Mouse (Mus musculus) adrenal gland, postnatal 25 days (tissue): ENCODE measurements around the gene Wdr24. TPM values are rescaled to one million over a fixed set of nuclear protein-coding genes. Genes with fewer than 3 reads are reported as not detected.

ENCODE experiments used
- DNase-seq: peaks from one replicate; pipeline ENCODE4 v3.0.0; 2021; ENCODE audit warnings: mixed read lengths
- total RNA-seq: library from RNA; stranded (reverse); gene quantifications from 2 replicates; pipeline ENCODE4 v1.2.3, GENCODE M21; 2021

Wdr24 gene
- total RNA-seq, 1 experiment from 2014 or later: 25.4 TPM

GRCm38 (mm10) chr17:25831451-25832281, 8.2 kb downstream of the Wdr24 start:
- peak; percentile 58 for DNase-seq

GRCm38 (mm10) chr17:25832436-25833290, 9.2 kb downstream of the Wdr24 start:
- DNase-seq: peak; percentile 99

- DNase-seq: peak; percentile 90
Measured at GRCm38 (mm10) chr17:25833291-25833663, 9.8 kb downstream of the Wdr24 start, which contains the start of gene Stub1. Stub1 (minus strand) TSS chr17:25833404.

GRCm38 (mm10) chr17:25833961-25834594, 10.7 kb downstream of the Wdr24 start:
- DNase-seq: no peak

GRCm38 (mm10) chr17:25834595-25835222, 11.3 kb downstream of the Wdr24 start:
- DNase-seq: no peak

GRCm38 (mm10) chr17:25835301-25835700, 11.9 kb downstream of the Wdr24 start:
- DNase-seq: no peak

GRCm38 (mm10) chr17:25835816-25836215, 12.4 kb downstream of the Wdr24 start:
- DNase-seq: no peak

GRCm38 (mm10) chr17:25836397-25837075, 13.1 kb downstream of the Wdr24 start:
- DNase-seq: no peak

GRCm38 (mm10) chr17:25837076-25837410, 13.6 kb downstream of the Wdr24 start, which contains the start of gene Rhbdl1:
Rhbdl1 (minus strand) TSS chr17:25837295.
- peak; percentile 88 for DNase-seq

- DNase-seq: no peak
Measured at GRCm38 (mm10) chr17:25837533-25837932, 14.1 kb downstream of the Wdr24 start.

- DNase-seq: no peak
Measured at GRCm38 (mm10) chr17:25838904-25839303, 15.5 kb downstream of the Wdr24 start.

GRCm38 (mm10) chr17:25839455-25840235, 16.2 kb downstream of the Wdr24 start:
- DNase-seq: no peak

GRCm38 (mm10) chr17:25840519-25840918, 17.1 kb downstream of the Wdr24 start:
- DNase-seq: no peak

- no peak for DNase-seq
Measured at GRCm38 (mm10) chr17:25841117-25841880, 17.9 kb downstream of the Wdr24 start, which contains the start of gene Gm20683. Gm20683 (minus strand) TSS chr17:25841763.

- DNase-seq: no peak
Measured at GRCm38 (mm10) chr17:25842509-25842908, 19.1 kb downstream of the Wdr24 start.

- DNase-seq: no peak
Measured at GRCm38 (mm10) chr17:25843122-25843521, 19.7 kb downstream of the Wdr24 start.

GRCm38 (mm10) chr17:25843636-25844395, 20.4 kb downstream of the Wdr24 start:
- DNase-seq: no peak

- peak; percentile 95 for DNase-seq
Measured at GRCm38 (mm10) chr17:25844396-25844901, 21.0 kb downstream of the Wdr24 start, which contains the start of gene Rhot2. Rhot2 (minus strand) TSS chr17:25844851.

GRCm38 (mm10) chr17:25860229-25860628, 36.8 kb downstream of the Wdr24 start:
- no peak for DNase-seq
